Mouse (Mus musculus) lung, embryonic 15.5 days (tissue): Measurements from ENCODE around the gene Rasip1. TPM values are rescaled to one million over a fixed set of nuclear protein-coding genes. Genes with fewer than 3 reads are reported as not detected.
"Not testable (repeated sequence)": the region's sequence is repeated elsewhere in the genome, so short reads cannot be mapped to it uniquely, and the experiment has no call there.

ENCODE experiments used
- ATAC-seq: fragments of 200-750 bp; cut with Nextera tagmentation; 2 replicates; pipeline ENCODE4 v1.8.0; 2017; ENCODE audit warnings: moderate number of reproducible peaks, borderline replicate concordance; ENCODE audit not compliant: low FRiP score, low TSS enrichment; ENCODE audit errors: extremely low read depth
- H3K27ac ChIP-seq: fragments of 300-500 bp; sonication (generic); 2 replicates; pipeline ENCODE4 v1.5.1; 2015; ENCODE audit warnings: moderate library complexity, mild to moderate bottlenecking, inconsistent platforms
- H3K27me3 ChIP-seq: fragments of 300-500 bp; sonication (generic); 2 replicates; pipeline ENCODE4 v1.6.1; 2015; ENCODE audit warnings: inconsistent platforms
- H3K36me3 ChIP-seq: fragments of 300-500 bp; sonication (generic); 2 replicates; pipeline ENCODE4 v1.6.1; 2015; ENCODE audit warnings: inconsistent platforms
- H3K4me1 ChIP-seq: fragments of 300-500 bp; sonication (generic); 2 replicates; pipeline ENCODE4 v1.6.1; 2015; ENCODE audit warnings: inconsistent platforms
- H3K4me2 ChIP-seq: fragments of 300-500 bp; sonication (generic); 2 replicates; pipeline ENCODE4 v1.6.1; 2015; ENCODE audit warnings: inconsistent platforms, mild to moderate bottlenecking, moderate library complexity
- H3K4me3 ChIP-seq: fragments of 300-500 bp; sonication (generic); 2 replicates; pipeline ENCODE4 v1.5.1; 2015; ENCODE audit warnings: mild to moderate bottlenecking, inconsistent platforms
- H3K9ac ChIP-seq: fragments of 300-500 bp; sonication (generic); 2 replicates; pipeline ENCODE4 v1.6.1; 2015; ENCODE audit warnings: inconsistent platforms
- H3K9me3 ChIP-seq: fragments of 300-500 bp; sonication (generic); 2 replicates; pipeline ENCODE4 v1.6.1; 2016; ENCODE audit warnings: inconsistent platforms
- WGBS: fragments of 180-500 bp; shearing (Covaris S2); methylation state at CpG from one replicate; pipeline ENCODE4 v1.1.7; 2015; 5-methylcytosine and 5-hydroxymethylcytosine counted together
- polyA plus RNA-seq: library from polyadenylated mRNA; unstranded; fragments of >200 nt; fragmentation: Nextera tagmentation; extraction: Ambion mirVana; gene quantifications from 2 replicates; pipeline ENCODE4 v1.2.1, GENCODE M21; 2015

Gene Rasip1
- polyA plus RNA-seq, 1 experiment from 2014 or later, result 32.4 TPM

DNA sequence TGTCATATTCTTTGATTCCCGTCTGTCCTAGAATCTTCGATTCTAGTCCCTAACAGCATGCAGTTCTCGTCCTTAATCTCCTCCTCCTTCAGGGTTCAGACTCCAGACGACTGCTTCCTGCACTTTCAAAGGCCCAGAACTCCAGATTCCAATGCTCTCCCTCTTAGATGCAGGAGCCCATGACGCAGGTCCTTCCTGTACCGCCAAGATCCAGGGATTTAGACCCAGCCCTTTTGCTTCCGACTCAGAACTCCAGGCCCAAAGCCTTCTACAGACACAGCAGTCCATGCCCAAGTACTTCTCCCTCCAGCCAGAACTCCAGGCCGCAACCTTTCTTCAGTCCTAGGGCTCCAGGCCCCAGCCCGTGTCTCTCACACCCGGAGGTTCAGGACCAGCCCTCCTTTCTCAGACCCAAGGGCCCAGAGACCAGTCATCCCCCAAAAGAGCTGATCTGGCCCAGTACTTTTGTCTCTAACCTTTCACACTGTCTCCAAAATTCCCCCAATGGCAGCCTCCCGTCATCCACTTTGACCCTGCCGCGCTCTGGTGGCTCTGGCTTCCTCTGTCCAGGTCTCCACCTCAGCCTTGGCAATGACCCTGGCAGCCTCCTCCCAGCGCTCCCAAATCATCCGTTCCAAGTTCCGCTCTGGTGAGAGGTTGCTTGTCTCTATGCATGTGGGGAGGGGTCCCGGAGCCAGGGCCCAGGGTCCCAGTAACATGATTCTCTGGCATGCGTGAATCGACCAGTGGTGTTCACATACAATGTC lies 13.1 kb downstream of the Rasip1 start:
- H3K4me3 ChIP-seq, result no peak overlapping the region
- peaks cover 71% of the 10 kb centered on the region for H3K4me1 ChIP-seq
- H3K27me3 ChIP-seq, result no peaks in the 10 kb centered on the region
- ATAC-seq, result no peak
- H3K9me3 ChIP-seq, result no peaks in the 10 kb centered on the region
- H3K4me2 ChIP-seq, result no peak overlapping the region
- H3K36me3 ChIP-seq, result peaks cover 10% of the 10 kb centered on the region; the same call in 1 of the 2 replicates
- H3K9ac ChIP-seq, result no peak overlapping the region
- 71% methylated on average over 19 of the region's 19 CpGs for WGBS
- peak overlapping the region; percentile 61; the same call in 1 of the 2 replicates for H3K27ac ChIP-seq

DNA sequence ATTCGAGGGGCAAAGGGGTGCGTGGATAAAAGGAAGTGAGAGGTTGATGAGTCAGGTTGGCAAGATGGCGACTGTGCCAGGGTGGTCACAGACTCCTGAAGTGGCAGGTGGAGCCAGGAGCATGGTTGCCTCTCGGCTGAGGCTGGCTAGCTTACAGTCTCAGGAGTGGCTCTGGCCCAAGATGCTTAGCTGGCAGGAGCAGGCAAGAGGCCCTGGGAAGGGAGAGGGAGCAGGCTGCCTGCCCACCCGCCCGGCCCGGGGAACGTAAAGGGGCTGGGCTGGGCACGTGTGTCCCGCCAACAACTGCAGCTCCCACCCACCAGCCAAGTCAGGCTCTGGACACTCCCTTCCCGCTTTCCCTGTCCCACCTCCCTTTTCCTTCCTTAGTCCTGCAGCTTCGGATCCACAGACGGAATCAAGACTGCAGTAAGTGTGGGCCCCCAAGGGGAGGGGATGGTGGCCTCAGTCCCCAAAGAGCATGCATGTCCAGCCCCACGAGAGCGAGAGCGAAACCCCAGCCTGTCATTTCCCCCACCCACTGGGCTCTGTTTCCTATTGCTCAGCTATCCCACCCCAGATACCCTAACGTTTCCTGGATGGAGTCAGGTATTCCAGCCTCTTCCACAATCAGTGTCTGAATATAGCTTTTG lies 14.2 kb downstream of the Rasip1 start:
- peak overlapping the region; percentile 61 for H3K27ac ChIP-seq
- 43% methylated on average over 15 of the region's 17 CpGs for whole genome bisulfite sequencing
- H3K36me3 ChIP-seq, result peaks cover 7% of the 10 kb centered on the region; the same call in 1 of the 2 replicates
- peak; percentile 16; the same call in 1 of the 2 replicates for ATAC-seq
- peak overlapping the region; percentile 84 for H3K4me2 ChIP-seq
- H3K27me3 ChIP-seq, result no peaks in the 10 kb centered on the region
- H3K9me3 ChIP-seq, result no peaks in the 10 kb centered on the region
- H3K9ac ChIP-seq, result peak overlapping the region; percentile 66
- peak overlapping the region; percentile 48 for H3K4me3 ChIP-seq
- H3K4me1 ChIP-seq, result peaks cover 64% of the 10 kb centered on the region

DNA sequence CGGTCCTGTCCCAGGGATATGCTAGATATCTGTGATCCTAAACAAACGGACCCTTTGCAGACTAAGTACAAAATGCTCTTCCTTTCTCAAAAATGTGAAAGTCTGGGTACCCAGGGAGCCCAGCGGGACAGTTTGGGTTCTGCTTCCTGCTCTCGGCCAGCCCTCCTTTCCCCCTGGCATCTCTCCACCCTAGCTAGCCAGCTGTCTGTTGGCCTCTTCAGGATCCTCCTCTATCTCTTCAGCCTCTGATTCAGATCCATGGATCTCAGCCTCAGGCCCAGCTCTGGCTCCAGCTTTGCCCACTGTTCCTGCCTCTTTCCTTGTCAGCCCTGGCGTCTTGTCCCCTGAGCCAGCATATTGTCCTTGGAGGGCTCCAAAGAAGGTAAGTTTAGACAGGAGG lies 14.8 kb downstream of the Rasip1 start:
- ATAC-seq, result no peak
- H3K4me3 ChIP-seq, result peak overlapping the region; percentile 48

DNA sequence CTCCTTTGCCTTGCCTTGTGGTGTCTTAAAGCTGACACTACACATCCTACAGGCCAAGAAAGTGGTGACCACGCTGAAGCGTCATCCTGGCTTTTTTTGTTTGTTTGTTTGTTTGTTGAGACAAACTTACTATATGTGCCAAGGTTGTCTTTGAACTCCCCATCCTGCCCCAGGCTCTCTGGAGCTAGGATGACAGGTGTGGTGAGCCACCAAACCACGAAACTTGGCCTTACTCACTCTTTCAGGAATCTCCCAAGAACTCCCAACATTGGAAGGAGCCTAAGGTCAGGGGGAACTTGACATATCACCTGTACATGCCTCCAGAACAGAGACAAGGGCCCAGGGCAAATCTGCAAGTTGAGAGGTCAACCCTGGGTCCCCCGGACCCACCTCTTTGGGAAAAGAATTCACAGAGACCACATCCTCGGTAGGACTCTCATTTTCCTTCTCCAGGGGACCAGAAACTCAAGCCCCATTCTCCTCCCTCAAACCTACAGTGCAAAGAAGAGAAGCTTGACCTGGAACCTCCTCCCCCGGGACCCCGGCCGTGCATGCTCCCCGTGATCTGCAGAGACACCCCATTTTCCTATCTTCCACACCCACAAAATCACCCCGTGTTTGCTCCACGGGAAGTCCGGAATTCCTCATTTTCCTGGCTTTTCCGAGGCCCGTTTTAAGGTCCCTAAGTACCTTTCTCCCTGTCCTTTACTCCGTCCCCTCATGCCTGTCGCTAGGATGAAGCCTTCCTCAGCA lies 15.4 kb downstream of the Rasip1 start:
- H3K4me3 ChIP-seq, result peak overlapping the region; percentile 48
- 29% methylated on average over 16 of the region's 16 CpGs for WGBS
- no peaks in the 10 kb centered on the region for H3K36me3 ChIP-seq
- peak overlapping the region; percentile 84 for H3K4me2 ChIP-seq
- peaks cover 59% of the 10 kb centered on the region for H3K4me1 ChIP-seq
- H3K9me3 ChIP-seq, result no peaks in the 10 kb centered on the region
- no peaks in the 10 kb centered on the region for H3K27me3 ChIP-seq
- H3K9ac ChIP-seq, result peak overlapping the region; percentile 66
- H3K27ac ChIP-seq, result peak overlapping the region; percentile 88
- no peak for ATAC-seq

More for the DNA sequence above, 14.8 kb downstream of the Rasip1 start:
- 69% methylated on average over 5 of the region's 5 CpGs for WGBS
- no peaks in the 10 kb centered on the region for H3K27me3 ChIP-seq
- H3K4me2 ChIP-seq, result peak overlapping the region; percentile 84
- no peaks in the 10 kb centered on the region for H3K9me3 ChIP-seq
- H3K4me1 ChIP-seq, result peaks cover 60% of the 10 kb centered on the region
- H3K9ac ChIP-seq, result peak overlapping the region; percentile 66
- H3K27ac ChIP-seq, result peak overlapping the region; percentile 61
- peaks cover 1% of the 10 kb centered on the region; the same call in 1 of the 2 replicates for H3K36me3 ChIP-seq

DNA sequence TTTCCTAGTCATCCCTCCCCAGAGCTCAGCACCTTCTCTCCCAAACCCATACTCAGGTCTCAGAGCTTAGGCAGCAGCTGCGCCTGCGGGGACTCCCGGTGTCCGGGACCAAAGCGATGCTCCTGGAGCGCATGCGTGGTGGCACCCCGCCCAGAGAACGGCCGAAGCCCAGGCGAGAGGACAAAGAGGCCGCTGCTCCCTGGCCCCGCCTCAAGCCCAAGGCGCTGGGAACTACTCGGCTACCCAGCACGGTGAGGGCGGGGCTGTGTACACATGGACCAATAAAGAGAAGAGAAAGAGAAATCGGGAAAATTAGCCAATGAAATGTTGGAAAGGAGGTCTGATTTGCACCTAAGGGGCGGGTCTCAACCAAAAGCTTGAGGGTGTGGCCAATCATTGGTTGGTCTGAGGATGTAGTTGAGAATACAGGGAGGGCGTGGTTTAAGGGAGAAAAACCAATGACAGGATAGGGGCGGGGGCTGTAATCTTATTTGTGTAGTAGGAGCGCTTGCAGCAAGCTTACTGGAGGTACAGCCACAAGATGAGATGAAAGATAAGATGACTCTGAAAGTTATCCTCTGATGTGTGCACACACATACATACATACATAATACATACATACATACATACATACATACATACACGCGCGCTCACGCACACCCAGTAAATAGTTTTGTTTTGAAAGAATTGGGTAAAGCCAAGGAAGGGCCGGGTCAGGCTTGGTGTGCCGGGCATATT lies 16.3 kb downstream of the Rasip1 start:
- Histone ChIP-seq H3K9me3 (no peaks in the 10 kb centered on the region), H3K27ac (peak overlapping the region; percentile 88), H3K9ac (peak overlapping the region; percentile 66), H3K27me3 (no peaks in the 10 kb centered on the region), H3K4me1 (peaks cover 50% of the 10 kb centered on the region), H3K4me2 (peak overlapping the region; percentile 84), H3K4me3 (peak overlapping the region; percentile 48), H3K36me3 (no peaks in the 10 kb centered on the region)
- 3% methylated on average over 28 of the region's 28 CpGs for WGBS
- ATAC-seq, result peak; percentile 94

DNA sequence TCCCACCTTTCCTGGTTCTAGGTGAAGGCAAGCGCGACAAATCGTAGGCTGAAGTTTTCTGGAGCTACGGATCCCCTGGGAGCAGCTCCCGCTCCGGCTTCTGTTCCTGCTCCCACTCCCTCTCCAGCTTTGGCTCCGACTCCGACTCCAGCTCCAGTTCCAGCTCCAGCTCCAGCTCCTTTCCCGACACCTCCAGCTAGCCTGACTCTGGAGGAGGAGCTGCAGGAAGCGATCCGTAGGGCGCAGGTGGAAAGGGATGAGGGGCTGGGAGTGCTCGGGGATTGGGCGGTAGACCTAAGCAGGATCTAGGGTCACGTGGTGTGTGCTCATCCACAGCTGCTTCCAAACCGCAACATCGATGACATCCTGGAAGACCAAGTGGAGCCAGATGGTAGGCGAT lies 16.9 kb downstream of the Rasip1 start:
- H3K4me3 ChIP-seq, result peak overlapping the region; percentile 48
- 9% methylated on average over 18 of the region's 18 CpGs for WGBS
- H3K4me1 ChIP-seq, result peaks cover 50% of the 10 kb centered on the region

DNA sequence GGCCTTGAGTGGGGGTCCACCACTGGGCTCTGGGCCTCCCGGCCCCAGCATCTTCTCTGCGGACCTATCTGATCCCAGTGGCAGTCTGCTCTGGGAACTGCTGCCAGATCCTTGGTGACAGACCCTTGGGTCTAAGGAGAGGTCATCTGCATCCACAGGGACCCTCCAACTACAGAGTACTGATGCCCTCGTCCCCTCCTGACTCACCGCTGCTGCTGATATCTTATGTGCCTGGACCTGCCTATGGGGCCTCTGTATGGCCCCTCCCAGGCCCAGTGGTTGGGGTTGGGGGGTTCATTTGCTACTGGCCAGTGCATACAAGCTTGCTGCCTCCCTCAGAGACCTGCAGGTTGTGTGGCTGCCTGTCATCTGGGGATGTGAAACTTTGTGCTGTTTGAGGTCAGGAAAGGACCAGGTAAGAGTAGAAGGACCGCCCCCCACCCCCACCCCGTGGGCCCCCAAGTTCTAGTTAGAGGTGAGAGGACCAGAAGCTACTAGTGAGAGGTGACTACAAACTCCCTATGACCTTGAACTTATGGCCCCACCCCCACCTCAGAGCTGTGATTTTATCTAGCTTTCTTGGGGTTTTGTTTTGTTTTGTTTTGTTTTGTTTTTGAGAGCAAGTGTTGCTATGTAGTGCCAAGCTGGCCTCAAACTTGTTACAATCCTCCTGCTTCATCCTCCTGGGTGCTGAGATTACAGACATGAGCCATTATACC lies 17.7 kb downstream of the Rasip1 start:
- no peak for ATAC-seq
- H3K4me2 ChIP-seq, result peak overlapping the region; percentile 84
- H3K27ac ChIP-seq, result no peak overlapping the region
- WGBS, result 68% methylated on average over 6 of the region's 6 CpGs
- H3K36me3 ChIP-seq, result no peaks in the 10 kb centered on the region
- H3K9ac ChIP-seq, result no peak overlapping the region
- H3K27me3 ChIP-seq, result no peaks in the 10 kb centered on the region
- H3K4me3 ChIP-seq, result no peak overlapping the region
- no peaks in the 10 kb centered on the region for H3K9me3 ChIP-seq
- H3K4me1 ChIP-seq, result peaks cover 44% of the 10 kb centered on the region

More for the DNA sequence above, 16.9 kb downstream of the Rasip1 start:
- H3K9me3 ChIP-seq, result no peaks in the 10 kb centered on the region
- H3K9ac ChIP-seq, result peak overlapping the region; percentile 34; the same call in 1 of the 2 replicates
- no peaks in the 10 kb centered on the region for H3K27me3 ChIP-seq
- ATAC-seq, result peak; percentile 5; the same call in 1 of the 2 replicates
- H3K4me2 ChIP-seq, result peak overlapping the region; percentile 84
- no peaks in the 10 kb centered on the region for H3K36me3 ChIP-seq
- H3K27ac ChIP-seq, result peak overlapping the region; percentile 62

DNA sequence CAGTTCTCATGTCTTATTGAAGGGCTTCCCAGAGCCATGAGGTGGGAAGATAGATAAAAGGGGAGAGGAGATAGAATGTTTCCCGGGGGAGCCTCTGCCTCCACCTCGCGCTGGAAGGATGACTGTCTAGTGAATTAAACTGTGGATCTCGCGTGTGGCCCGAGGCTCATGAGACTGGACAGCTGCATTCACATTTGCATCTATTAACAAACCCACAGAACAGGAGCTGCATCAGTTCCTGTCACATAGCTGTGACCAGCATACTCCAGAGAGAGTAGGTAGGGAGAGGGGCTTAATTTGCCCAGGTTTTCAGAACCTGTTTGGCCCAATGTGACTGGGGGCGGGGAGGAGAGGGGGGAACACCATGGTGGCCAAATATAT lies 18.3 kb downstream of the Rasip1 start:
- H3K27me3 ChIP-seq, result no peaks in the 10 kb centered on the region
- 81% methylated on average over 7 of the region's 7 CpGs for WGBS
- H3K4me1 ChIP-seq, result peaks cover 39% of the 10 kb centered on the region
- no peak overlapping the region for H3K9ac ChIP-seq
- no peak for ATAC-seq
- no peak overlapping the region for H3K27ac ChIP-seq
- H3K4me2 ChIP-seq, result no peak overlapping the region
- H3K36me3 ChIP-seq, result no peaks in the 10 kb centered on the region
- H3K4me3 ChIP-seq, result no peak overlapping the region
- no peaks in the 10 kb centered on the region for H3K9me3 ChIP-seq

DNA sequence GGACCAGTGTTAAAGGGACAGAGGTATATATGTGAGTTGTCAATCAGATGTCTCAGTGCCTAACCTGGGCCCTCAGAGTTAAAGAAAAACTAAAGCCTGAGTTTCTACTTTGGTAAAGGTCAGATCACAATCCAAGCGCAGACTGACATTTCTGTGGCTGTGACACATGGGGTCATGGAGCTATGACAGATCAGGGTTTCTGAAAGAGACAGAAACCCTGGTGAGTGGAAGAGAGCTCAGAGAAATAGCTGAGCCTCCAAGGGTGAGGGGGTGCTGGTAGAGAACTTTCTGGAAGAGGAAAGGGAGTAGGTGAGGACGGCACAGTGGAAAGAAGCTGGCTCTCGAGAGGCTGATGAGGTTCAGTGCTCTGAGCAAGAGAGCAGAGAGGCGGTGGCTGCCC lies 19.4 kb downstream of the Rasip1 start:
- H3K9ac ChIP-seq, result no peak overlapping the region
- no peaks in the 10 kb centered on the region for H3K9me3 ChIP-seq
- H3K36me3 ChIP-seq, result no peaks in the 10 kb centered on the region
- no peak overlapping the region for H3K4me3 ChIP-seq
- no peaks in the 10 kb centered on the region for H3K27me3 ChIP-seq
- H3K4me1 ChIP-seq, result peaks cover 28% of the 10 kb centered on the region
- H3K27ac ChIP-seq, result no peak overlapping the region
- ATAC-seq, result no peak
- no peak overlapping the region for H3K4me2 ChIP-seq
- 73% methylated on average over 4 of the region's 4 CpGs for WGBS

DNA sequence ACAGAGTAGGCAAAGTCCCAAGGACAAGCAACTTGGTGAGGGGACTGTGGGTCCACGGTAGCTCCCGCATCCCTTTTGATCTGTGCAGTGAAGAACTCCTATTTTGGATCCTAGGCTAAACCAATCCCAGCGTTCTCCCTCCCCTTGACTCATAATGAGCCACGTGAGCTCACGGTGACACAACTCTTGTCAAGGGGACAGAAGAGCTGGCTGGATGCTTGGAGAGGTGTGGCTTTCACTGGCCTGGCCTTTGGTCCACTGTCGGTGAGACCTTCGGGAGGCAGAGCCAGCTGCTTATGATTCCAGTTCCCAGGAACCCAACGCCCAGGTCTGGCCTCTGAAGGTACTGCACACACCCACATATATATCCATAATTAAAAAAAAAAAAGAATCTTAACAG lies 22.1 kb downstream of the Rasip1 start:
- H3K9me3 ChIP-seq, result no peaks in the 10 kb centered on the region
- no peak for ATAC-seq
- H3K27ac ChIP-seq, result no peak overlapping the region
- no peaks in the 10 kb centered on the region for H3K27me3 ChIP-seq
- H3K9ac ChIP-seq, result no peak overlapping the region
- H3K36me3 ChIP-seq, result no peaks in the 10 kb centered on the region
- H3K4me1 ChIP-seq, result peaks cover 10% of the 10 kb centered on the region
- no peak overlapping the region for H3K4me3 ChIP-seq
- WGBS, result 73% methylated on average over 8 of the region's 8 CpGs
- H3K4me2 ChIP-seq, result no peak overlapping the region

DNA sequence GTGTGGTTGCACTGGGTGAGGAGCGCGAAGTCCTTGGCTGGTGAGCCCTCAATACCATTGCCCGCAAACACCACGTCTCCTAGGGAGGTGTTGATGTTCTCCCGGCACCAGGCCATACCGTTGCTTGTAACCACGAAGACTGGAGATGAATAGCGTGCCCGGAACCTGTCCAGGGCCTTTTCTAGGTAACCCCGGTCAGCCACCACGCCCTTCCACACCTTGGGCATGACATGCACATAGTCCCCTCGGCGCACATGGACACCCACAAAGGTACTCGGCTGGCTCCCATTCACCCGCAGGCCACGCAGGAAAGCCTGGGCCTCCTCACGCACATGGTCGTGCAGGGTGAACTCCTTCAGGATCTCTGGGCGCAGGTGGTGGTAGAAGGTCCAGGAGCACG lies 23.2 kb downstream of the Rasip1 start:
- 89% methylated on average over 20 of the region's 20 CpGs for WGBS

More for the DNA sequence above, 23.2 kb downstream of the Rasip1 start:
- H3K4me2 ChIP-seq, H3K4me1 ChIP-seq, ATAC-seq, H3K36me3 ChIP-seq, H3K4me3 ChIP-seq, H3K27me3 ChIP-seq, H3K27ac ChIP-seq, H3K9me3 ChIP-seq, H3K9ac ChIP-seq: not testable (repeated sequence)
